Mouse (Mus musculus) erythroblast, adult 5-6 weeks (primary cell): Measurements from ENCODE around the gene Slc28a1. TPM values are rescaled to one million over a fixed set of nuclear protein-coding genes. Genes with fewer than 3 reads are reported as not detected.
"Not testable (repeated sequence)": the region's sequence is repeated elsewhere in the genome, so short reads cannot be mapped to it uniquely, and the experiment has no call there.

Experiments
- ATAC-seq: replicated peaks from 2 replicates; pipeline ENCODE4 v1.8.0; 2016; ENCODE audit warnings: moderate number of reproducible peaks, mild to moderate bottlenecking, moderate TSS enrichment, inconsistent platforms; ENCODE audit not compliant: poor library complexity, low FRiP score, severe bottlenecking
- total RNA-seq, 2 experiments: library from RNA; stranded (forward) in 1 of 2; stranded (reverse) in 1 of 2; fragments of 150-400 nt in 1 of 2; fragments of 200-764, 138-1000 nt in 1 of 2; gene quantifications; 2 replicates each; pipeline versions ENCODE4 v1.2.3 to v1.2.4; 2015 to 2017; ENCODE audit warnings: low replicate concordance in 2 of 2

Gene Slc28a1
- total RNA-seq, 2 experiments from 2014 or later: 0.26 TPM; not detected in 1

- ATAC-seq: no peak
Observed at GRCm38 (mm10) chr7:81122808-81123207, 8.2 kb downstream of the Slc28a1 start.

- ATAC-seq: peak; percentile 56
Observed at GRCm38 (mm10) chr7:81123553-81123952, 9.0 kb downstream of the Slc28a1 start.

DNA sequence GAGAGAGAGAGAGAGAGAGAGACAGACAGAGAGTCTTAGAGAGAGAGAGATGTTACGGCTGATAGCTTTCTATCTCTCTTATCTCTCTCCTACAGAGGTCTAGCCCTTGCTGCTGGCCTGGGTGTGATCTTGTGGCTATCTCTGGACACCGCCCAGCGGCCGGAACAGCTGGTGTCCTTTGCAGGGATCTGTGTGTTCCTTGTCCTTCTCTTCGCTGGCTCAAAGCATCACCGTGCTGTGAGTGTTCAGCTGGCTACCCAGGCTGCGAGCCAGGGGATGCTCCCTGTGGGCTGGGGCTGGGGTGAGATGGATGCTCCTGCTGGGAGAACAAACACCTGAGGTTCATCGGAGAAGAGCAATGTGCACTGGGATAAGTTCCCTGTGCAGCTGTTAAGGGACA, 10.2 kb downstream of the Slc28a1 start:
- ATAC-seq: peak; percentile 74

DNA sequence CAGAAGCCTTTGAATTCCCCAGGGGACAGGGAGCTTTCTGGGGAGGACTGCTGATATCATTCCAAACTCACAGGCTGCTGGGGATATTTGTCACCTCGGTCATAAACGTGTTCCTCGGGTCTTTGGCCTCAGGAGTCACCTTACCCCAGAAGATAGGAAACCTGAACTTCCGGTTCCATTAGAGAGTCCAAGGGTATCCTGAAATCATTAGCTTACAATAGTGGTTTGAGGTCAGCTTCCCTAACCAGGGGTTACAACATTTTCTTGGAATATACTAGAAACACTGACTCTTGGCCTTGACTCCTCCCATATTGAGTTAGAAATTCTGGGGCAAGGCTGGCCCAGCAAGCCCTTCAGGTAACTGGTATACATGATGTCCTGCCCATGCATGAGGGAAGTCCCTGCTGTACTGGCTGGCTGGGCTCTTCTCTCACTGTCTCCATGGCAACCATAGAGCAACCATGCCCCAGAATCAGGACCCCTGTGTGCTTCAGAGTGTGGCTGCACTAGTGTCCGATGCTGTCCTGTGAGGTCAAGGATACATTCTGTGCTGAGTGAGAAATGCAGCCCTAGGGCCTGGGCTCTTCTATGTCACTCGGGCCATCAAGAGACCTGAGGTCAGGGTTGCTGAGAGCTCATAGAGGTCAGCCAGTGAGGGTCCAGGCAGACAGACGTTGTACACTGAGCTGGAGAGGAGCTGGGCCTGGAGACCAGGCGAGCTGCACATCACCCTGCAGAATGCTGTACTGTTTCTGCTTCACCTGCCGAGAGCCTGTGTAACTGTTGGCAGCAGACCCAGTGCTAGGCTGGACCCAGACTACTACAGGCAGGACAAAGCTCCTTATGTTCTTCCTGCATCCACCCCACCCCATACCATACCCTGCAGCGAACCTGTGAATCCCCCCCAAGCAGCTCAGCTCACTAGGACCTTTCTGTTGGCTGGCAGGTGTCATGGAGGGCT, 10.9 kb downstream of the Slc28a1 start:
- peak; percentile 57 for ATAC-seq

GRCm38 (mm10) chr7:81131864-81132263, 17.3 kb downstream of the Slc28a1 start:
- no peak for ATAC-seq

GRCm38 (mm10) chr7:81132851-81133279, 18.3 kb downstream of the Slc28a1 start:
- no peak for ATAC-seq

GRCm38 (mm10) chr7:81133416-81133815, 18.8 kb downstream of the Slc28a1 start:
- ATAC-seq: no peak

DNA sequence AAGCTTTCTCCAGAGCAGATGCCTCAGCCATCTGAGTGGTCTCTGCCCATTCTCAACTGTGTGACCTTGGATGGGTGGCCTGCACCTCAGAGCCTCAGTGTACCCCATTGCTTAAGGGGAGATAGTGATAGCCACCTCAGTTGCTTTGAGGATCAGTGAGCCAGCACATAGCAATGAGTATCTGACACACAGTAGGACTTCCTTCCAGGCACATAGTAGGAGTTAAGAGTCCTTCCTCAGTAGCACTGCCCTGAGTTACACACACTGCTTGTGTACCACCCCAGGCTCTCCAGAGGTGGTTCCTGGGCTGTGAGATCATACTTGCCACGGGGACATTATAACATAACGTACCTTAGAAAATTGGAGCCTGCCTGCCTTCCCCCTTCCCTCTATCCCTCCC, 19.3 kb downstream of the Slc28a1 start:
- no peak for ATAC-seq

- 0 out of 2 replicates have a peak, but pooled peaks have one; percentile 18 for ATAC-seq
Observed at GRCm38 (mm10) chr7:81134614-81135067, 20.0 kb downstream of the Slc28a1 start.

- no peak for ATAC-seq
Observed at GRCm38 (mm10) chr7:81137292-81137691, 22.7 kb downstream of the Slc28a1 start.

- no peak for ATAC-seq
Observed at GRCm38 (mm10) chr7:81139100-81139499, 24.5 kb downstream of the Slc28a1 start.

- ATAC-seq: no peak
Observed at GRCm38 (mm10) chr7:81139671-81140404, 25.2 kb downstream of the Slc28a1 start.

GRCm38 (mm10) chr7:81141541-81141940, 26.9 kb downstream of the Slc28a1 start:
- no peak for ATAC-seq

DNA sequence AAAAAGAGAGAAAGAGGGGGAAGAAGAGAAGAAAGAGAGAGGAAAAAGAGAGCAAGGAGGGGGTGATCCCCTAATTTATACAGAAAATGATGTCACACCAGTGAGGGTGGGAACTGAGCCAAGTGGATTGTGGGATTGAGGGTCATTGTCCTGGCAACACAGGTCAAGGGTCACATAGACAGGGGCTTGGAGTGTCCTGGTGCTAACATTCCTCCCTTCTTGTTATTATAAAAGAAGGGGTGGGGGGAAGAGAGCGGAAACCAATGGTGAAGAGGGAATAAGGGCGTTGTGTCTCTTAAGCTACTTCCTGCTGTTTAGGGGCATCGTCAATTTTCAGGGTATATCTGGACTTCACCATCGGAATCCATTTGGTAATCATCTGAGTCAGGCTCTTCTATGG, 28.5 kb downstream of the Slc28a1 start:
- not testable (repeated sequence) for ATAC-seq

GRCm38 (mm10) chr7:81149759-81150158, 35.2 kb downstream of the Slc28a1 start:
- no peak for ATAC-seq

GRCm38 (mm10) chr7:81151216-81151615, 36.6 kb downstream of the Slc28a1 start:
- no peak for ATAC-seq

- no peak for ATAC-seq
Observed at GRCm38 (mm10) chr7:81152306-81152705, 37.7 kb downstream of the Slc28a1 start.

DNA sequence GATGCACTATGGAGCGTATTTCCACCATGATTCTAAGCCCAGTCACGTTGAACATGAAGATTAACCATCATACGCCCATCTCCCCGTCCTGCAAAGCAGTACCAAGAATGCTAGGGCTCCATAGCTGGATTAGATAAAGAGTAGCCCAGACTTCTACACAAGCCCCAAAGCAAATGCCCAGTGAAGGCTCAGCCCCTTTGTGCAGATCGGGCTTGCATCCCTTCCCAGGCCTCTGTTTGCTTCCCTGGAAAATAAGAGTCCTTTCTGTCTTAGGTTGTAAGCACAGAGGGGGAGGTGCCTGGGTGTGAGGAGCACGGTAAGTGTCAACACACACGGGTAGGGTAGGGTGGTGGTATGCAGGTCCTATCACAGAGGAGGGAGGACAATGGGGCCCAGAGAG, 38.2 kb downstream of the Slc28a1 start:
- no peak for ATAC-seq

DNA sequence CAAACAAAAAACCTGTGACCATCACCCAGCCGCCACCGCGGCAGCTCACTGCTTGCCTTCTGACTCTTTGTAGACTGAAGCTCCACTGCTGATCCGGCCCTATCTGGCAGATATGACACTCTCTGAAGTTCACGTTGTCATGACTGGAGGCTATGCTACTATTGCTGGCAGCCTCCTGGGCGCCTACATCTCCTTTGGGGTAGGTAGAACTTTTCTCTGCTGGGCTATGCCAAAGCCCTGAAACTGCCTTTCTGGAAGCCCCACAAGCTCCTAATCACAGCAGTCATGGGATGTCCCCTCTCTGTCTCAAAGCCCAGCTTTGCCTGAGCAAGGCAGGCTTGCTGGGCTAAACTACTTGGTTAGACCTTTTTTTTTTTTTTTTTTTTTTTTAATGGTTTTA, 38.7 kb downstream of the Slc28a1 start:
- no peak for ATAC-seq

DNA sequence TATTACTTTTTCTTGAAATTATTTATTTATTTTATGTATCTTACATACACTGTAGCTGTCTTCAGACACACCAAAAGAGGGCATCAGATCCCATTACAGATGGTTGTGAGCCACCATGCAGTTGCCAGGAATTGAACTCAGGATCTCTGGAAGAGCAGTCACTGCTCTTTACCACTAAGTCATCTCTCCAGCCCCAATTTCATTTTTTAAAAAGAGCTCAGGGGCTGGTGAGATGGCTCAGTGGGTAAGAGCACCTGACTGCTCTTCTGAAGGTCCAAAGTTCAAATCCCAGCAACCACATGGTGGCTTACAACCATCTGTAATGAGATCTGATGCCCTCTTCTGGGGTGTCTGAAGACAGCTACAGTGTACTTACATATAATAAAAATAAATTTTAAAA, 39.6 kb downstream of the Slc28a1 start:
- not testable (repeated sequence) for ATAC-seq

GRCm38 (mm10) chr7:81154960-81155359, 40.4 kb downstream of the Slc28a1 start:
- ATAC-seq: peak; percentile 77
